Mouse (Mus musculus): ENCODE data around the gene Cltc. TPM values are rescaled to one million over a fixed set of nuclear protein-coding genes. Genes with fewer than 3 reads are reported as not detected.

The Cltc gene
- polyA plus RNA-seq (2015; fragmentation: Illumina TruSeq; extraction: RNeasy Lipid Tissue Mini Kit (QIAGEN cat#74804); ENCODE audit: insufficient read depth, low replicate concordance), result 214 TPM

DNA sequence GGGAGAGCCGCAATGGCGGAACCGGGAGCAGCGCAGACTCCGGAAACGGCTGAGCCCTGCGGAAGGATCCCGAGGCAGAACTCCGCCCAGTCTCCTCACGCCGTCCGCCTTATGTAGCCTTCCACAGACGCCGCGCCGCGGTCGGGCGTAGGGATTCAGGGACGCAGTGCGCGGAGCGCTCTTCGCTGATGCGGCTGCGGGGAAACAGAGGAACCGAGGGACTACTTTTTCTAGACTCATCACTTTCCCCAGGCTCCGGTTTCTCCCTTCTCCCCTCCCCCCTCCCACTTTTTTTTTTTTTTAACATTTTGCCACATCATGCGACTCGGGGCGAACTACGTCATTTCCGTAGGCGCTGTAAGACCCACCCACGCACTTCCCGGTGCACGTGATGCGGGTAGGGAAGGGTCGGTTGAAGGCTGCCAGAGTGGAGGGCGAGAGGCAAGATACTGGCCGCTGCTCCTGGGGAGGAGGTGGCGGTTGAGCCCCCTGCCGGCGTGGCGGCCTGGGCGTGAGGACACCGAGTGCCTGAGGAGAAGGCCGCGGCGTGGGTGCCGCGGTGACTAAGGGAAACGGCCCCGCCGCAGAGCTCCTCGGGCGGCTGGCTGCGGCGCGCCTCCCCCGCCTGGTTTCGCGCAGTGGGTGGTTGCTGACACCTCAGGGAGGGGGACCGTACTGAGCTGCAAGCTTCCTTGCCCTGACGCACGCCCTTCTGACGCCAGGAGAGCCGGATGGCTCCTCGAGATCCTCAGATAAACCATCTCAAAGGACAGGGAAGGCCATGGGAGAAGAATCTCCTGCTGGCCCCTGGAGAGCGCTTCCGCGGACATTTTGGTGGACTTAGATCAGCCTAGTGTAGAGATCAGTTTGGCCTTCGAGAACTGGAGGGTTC, at the start of gene Cltc:
Gene Cltc (minus strand): TSS at position 86 of the 892 bp plus-strand sequence.

GRCm38 (mm10) chr11:86683395-86684125, 73.8 kb downstream of the Cltc start, which contains the start of the genes Vmp1 and Ptrh2:
Vmp1 (minus strand) TSS chr11:86683836.
Ptrh2 (plus strand) TSS chr11:86683985.

Other genes starting within 250 kb of the Cltc start
- 57.9 TPM for gene Rps6kb1, start 212.8 kb downstream of the Cltc start, polyA plus RNA-seq (2015; fragmentation: Illumina TruSeq; extraction: RNeasy Lipid Tissue Mini Kit (QIAGEN cat#74804); ENCODE audit: insufficient read depth, low replicate concordance)
- 12.6 TPM for gene Tubd1, start 212.6 kb downstream of the Cltc start, polyA plus RNA-seq (2015; fragmentation: Illumina TruSeq; extraction: RNeasy Lipid Tissue Mini Kit (QIAGEN cat#74804); ENCODE audit: insufficient read depth, low replicate concordance)
- gene Vmp1, start 73.7 kb downstream of the Cltc start, polyA plus RNA-seq (2015; fragmentation: Illumina TruSeq; extraction: RNeasy Lipid Tissue Mini Kit (QIAGEN cat#74804); ENCODE audit: insufficient read depth, low replicate concordance), result 163 TPM
- gene Ptrh2, start 73.6 kb downstream of the Cltc start, polyA plus RNA-seq (2015; fragmentation: Illumina TruSeq; extraction: RNeasy Lipid Tissue Mini Kit (QIAGEN cat#74804); ENCODE audit: insufficient read depth, low replicate concordance), result 16.7 TPM
- gene Dhx40, start 50.2 kb upstream of the Cltc start, polyA plus RNA-seq (2015; fragmentation: Illumina TruSeq; extraction: RNeasy Lipid Tissue Mini Kit (QIAGEN cat#74804); ENCODE audit: insufficient read depth, low replicate concordance), result 58.2 TPM
- 7.8 TPM for gene Ypel2, start 236.1 kb upstream of the Cltc start, polyA plus RNA-seq (2015; fragmentation: Illumina TruSeq; extraction: RNeasy Lipid Tissue Mini Kit (QIAGEN cat#74804); ENCODE audit: insufficient read depth, low replicate concordance)